ENCODE assay signal across 12 mouse cellular contexts in genomic region chr11:76482183-76482582, GRCm38 (mm10).
DNase-seq lines count a peak whose midpoint lies in the region; ATAC-seq and TF ChIP-seq lines count a peak whose summit lies in the region.
"Had no signal": no experiment of that assay in that cellular context is flagged by ENCODE, and none has a peak within 500 bp of the region (broad histone marks: within the 10 kb centered on the region; RNA-seq: fewer than 3 reads in every experiment).

No protein-coding gene starts in this region.

- H3K4me1 ChIP-seq in heart, embryonic 16.5 days (ENCODE audit: control insufficient read depth, insufficient read depth, low read length): peaks cover 27% of the 10 kb centered on the region
- peaks cover 84% of the 10 kb centered on the region for H3K4me1 ChIP-seq in bone marrow macrophage, adult 2 months (ENCODE audit: control insufficient read depth, insufficient read depth, low read length)

- no peak overlapping the region for H3K4me3 ChIP-seq in heart, embryonic 16.5 days (ENCODE audit: low read length)
- no peak overlapping the region for H3K4me3 ChIP-seq in bone marrow macrophage, adult 2 months (ENCODE audit: insufficient read depth, low read length)
- H3K4me3 ChIP-seq: erythroblast, embryonic 14.5 days had no signal

- 70% methylated on average over 5 of the region's 5 CpGs for WGBS in heart, embryonic 16.5 days

- intact Hi-C loops in heart, postnatal 25 days (cut with DNase I): no loop called here

- H3K27ac ChIP-seq in heart, embryonic 16.5 days (ENCODE audit: low read length): peak overlapping the region; percentile 85; the same call in 1 of the 2 replicates
- H3K27ac ChIP-seq in bone marrow macrophage, adult 2 months (ENCODE audit: insufficient read depth, low read depth, low read length): peak overlapping the region; percentile 87

- TF ChIP-seq CTCF in bone marrow macrophage, adult 2 months (IDR thresholded peaks at IDR 0.05; ENCODE audit: low read depth, low read length): no peak

- no peak for ATAC-seq in heart, embryonic 16.5 days (replicated peaks; ENCODE audit: extremely low read depth, insufficient read depth, low FRiP score)
- ATAC-seq in activated CD4-positive, CD25-positive, alpha-beta regulatory T cell, adult 4 months: no peak

- no peak for DNase-seq in heart, postnatal 25 days (ENCODE audit: low spot score)
- peak; percentile 38 for DNase-seq in 416B (ENCODE audit: low read depth)
- DNase-seq in lung, postnatal 36 days: peak; percentile 58
- DNase-seq in right cerebral cortex, postnatal 25 days: no peak
- no peak for DNase-seq in cerebellum, postnatal 14 days
- DNase-seq: adrenal gland, adult 8-10 months; cerebellum, adult 9-10 months had no signal

- H3K4me2 ChIP-seq in heart, embryonic 16.5 days (ENCODE audit: low read depth, low read length): no peak overlapping the region
- H3K4me2 ChIP-seq: midbrain, embryonic 11.5 days had no signal

- peaks cover 19% of the 10 kb centered on the region for H3K36me3 ChIP-seq in heart, embryonic 16.5 days (ENCODE audit: control insufficient read depth, insufficient read depth)

- H3K9ac ChIP-seq in heart, embryonic 16.5 days (ENCODE audit: low read length): no peak overlapping the region

- H3K27me3 ChIP-seq in heart, embryonic 16.5 days (ENCODE audit: control insufficient read depth, insufficient read depth, low read length): no peaks in the 10 kb centered on the region

- no peak for TF ChIP-seq POLR2A in bone marrow macrophage, adult 2 months (IDR thresholded peaks at IDR 0.05; ENCODE audit: borderline replicate concordance, low read depth, low read length)

- no peaks in the 10 kb centered on the region for H3K9me3 ChIP-seq in heart, embryonic 16.5 days (replicated peaks; ENCODE audit: control insufficient read depth, low read length)

Comparison
In these comparisons a context has a peak if more than half of its experiments do, and no peak if none do; other contexts are left out.
1. DNase-seq: peak in 416B (single experiment) and lung, postnatal 36 days (single experiment); none in heart, postnatal 25 days (single experiment), right cerebral cortex, postnatal 25 days (single experiment) and cerebellum, postnatal 14 days (0 of 2).